Mouse (Mus musculus) small intestine, adult 2 months (tissue): ENCODE data around the gene Vav1. TPM values are rescaled to one million over a fixed set of nuclear protein-coding genes. Genes with fewer than 3 reads are reported as not detected.

Experiments used
- H3K27ac ChIP-seq: fragments of 200-500 bp; 2 replicates; pipeline ENCODE4 v1.5.1; 2012; ENCODE audit warnings: low read depth, low read length, control low read depth, inconsistent platforms; ENCODE audit not compliant: insufficient read depth
- H3K27me3 ChIP-seq: fragments of 200-500 bp; 2 replicates; pipeline ENCODE4 v1.6.1; 2012; ENCODE audit warnings: mild to moderate bottlenecking, moderate library complexity, low read length, inconsistent platforms; ENCODE audit not compliant: control insufficient read depth, insufficient read depth
- H3K36me3 ChIP-seq: fragments of 200-500 bp; 2 replicates; pipeline ENCODE4 v1.6.1; 2012; ENCODE audit warnings: mild to moderate bottlenecking, low read length, control low read depth, inconsistent platforms; ENCODE audit not compliant: control insufficient read depth, insufficient read depth
- H3K4me1 ChIP-seq: fragments of 200-500 bp; 2 replicates; pipeline ENCODE4 v1.6.1; 2012; ENCODE audit warnings: low read length, inconsistent platforms, mixed read lengths; ENCODE audit not compliant: control insufficient read depth, insufficient read depth, insufficient read length
- H3K4me3 ChIP-seq: fragments of 200-500 bp; 2 replicates; pipeline ENCODE4 v1.5.1; 2012; ENCODE audit warnings: low read depth, mild to moderate bottlenecking, control low read depth, inconsistent platforms, low read length, moderate library complexity
- CTCF ChIP-seq: fragments of 200-500 bp; IDR thresholded peaks from 2 replicates; pipeline ENCODE4 v1.5.1; 2012; ENCODE audit warnings: low read depth, mild to moderate bottlenecking, control low read depth, inconsistent platforms, low read length, moderate library complexity, mixed read lengths; ENCODE audit not compliant: insufficient replicate concordance, insufficient read length; ENCODE audit errors: extremely low read depth
- POLR2A ChIP-seq: fragments of 200-500 bp; IDR thresholded peaks from 2 replicates; pipeline ENCODE4 v1.6.1; 2012; ENCODE audit warnings: low read depth, mild to moderate bottlenecking, control low read depth, inconsistent platforms, low read length, moderate library complexity
- WGBS: fragments of 180-500 bp; shearing (Covaris S2); methylation state at CpG from one replicate; pipeline ENCODE4 v1.1.7; 2018; 5-methylcytosine and 5-hydroxymethylcytosine counted together
- polyA plus RNA-seq: library from polyadenylated mRNA; depleted of rRNA; stranded (reverse); fragments of >200 nt; gene quantifications from 2 replicates; pipeline ENCODE4 v1.2.3, GENCODE M21; 2012

The Vav1 gene
- polyA plus RNA-seq, 1 experiment = 6.1 TPM

- peaks cover 40% of the 10 kb centered on the region for H3K36me3 ChIP-seq
- peaks cover 19% of the 10 kb centered on the region for H3K4me1 ChIP-seq
- TF ChIP-seq CTCF (no peak), POLR2A (no peak)
- no peak overlapping the region for H3K27ac ChIP-seq
- no peaks in the 10 kb centered on the region for H3K27me3 ChIP-seq
- WGBS = 89% methylated on average over 17 of the region's 17 CpGs
- no peak overlapping the region for H3K4me3 ChIP-seq
Observed at GRCm38 (mm10) chr17:57262901-57263550, 15.9 kb upstream of the Vav1 start.

DNA sequence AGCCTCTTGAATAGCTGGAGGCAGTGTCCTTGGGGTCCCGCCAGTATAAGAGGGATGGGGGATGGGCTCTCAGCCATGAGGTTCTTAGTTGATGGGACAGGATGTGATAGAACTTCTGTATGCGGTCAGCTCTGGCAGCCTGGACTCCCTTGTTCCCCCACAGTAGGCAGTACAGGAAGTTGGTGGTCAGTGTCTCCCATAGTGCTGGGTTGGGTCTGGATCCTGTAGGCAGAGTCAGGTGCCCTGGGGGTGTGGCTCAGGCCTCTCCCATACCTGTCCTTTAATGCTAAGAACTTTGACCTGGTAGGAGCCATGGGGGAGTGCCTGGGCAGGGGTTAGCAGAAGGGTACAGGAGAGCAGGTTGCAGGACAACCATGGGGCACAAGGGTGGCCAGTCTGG is 14.7 kb upstream of the Vav1 start:
- peaks cover 33% of the 10 kb centered on the region for H3K36me3 ChIP-seq
- no peak for TF ChIP-seq POLR2A
- no peak for TF ChIP-seq CTCF
- no peaks in the 10 kb centered on the region for H3K27me3 ChIP-seq
- WGBS = 64% methylated on average over 2 of the region's 2 CpGs
- no peak overlapping the region; the same call in 1 of the 2 replicates for H3K4me3 ChIP-seq
- H3K4me1 ChIP-seq = peaks cover 19% of the 10 kb centered on the region
- H3K27ac ChIP-seq = peak overlapping the region; percentile 90

DNA sequence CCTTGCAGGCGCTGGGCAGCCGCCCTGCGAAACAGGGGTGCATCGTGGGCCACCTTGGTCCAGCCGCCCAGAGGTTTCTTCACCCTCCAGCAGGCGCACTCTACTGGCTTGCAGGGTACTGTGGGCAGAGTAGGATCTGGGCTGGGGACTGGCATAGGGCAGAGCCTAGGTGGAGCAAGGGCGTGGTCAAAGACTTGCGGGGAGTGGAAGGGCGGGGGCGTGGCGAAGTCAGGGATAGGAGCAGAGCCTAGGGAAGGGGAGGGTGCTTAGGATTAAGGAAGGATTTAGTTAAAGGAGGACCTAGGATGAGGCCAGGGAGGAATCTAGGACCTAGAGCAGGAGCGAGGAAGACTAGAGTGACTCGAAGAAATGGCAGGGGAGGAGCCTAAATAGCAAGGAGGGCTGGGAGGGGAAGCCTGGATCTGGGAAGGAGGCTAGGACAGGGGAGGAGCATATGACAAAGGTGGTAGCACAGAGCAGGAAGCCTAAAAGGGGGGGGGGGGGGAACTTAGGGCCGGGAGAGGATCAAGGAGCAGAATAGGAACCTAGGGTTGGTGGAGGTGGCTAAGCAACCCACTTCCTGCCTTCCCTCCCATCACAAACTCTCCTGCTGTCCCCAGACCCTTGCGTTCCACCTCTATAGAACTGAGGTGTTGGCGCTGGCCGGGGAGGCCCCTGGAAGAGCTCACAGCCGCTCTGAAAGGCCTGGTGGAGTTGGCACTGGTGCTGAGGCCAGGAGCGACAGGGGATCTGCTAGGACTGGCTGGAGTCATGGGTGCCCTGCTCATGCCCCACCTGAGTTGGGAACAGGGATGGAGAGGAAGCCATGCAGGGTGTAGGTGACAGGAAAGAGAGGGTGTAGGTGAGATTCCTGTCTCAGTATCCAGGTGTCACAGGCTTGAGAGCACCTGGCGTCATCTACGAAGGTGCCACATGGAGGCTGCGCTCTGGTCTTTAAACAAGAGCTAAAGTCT is 13.6 kb upstream of the Vav1 start:
- peak; percentile 28; the same call in 1 of the 2 replicates for TF ChIP-seq CTCF
- peak; percentile 66 for TF ChIP-seq POLR2A
- peaks cover 26% of the 10 kb centered on the region for H3K36me3 ChIP-seq
- H3K27me3 ChIP-seq = no peaks in the 10 kb centered on the region
- WGBS = 36% methylated on average over 22 of the region's 22 CpGs
- H3K4me1 ChIP-seq = peaks cover 19% of the 10 kb centered on the region
- H3K4me3 ChIP-seq = peak overlapping the region; percentile 23
- H3K27ac ChIP-seq = peak overlapping the region; percentile 90

GRCm38 (mm10) chr17:57267556-57268126 is 11.3 kb upstream of the Vav1 start:
- Histone ChIP-seq H3K36me3 (peaks cover 6% of the 10 kb centered on the region), H3K4me3 (no peak overlapping the region), H3K4me1 (peaks cover 19% of the 10 kb centered on the region), H3K27me3 (no peaks in the 10 kb centered on the region), H3K27ac (no peak overlapping the region)
- 81% methylated on average over 6 of the region's 6 CpGs for WGBS
- TF ChIP-seq POLR2A (no peak), CTCF (no peak)

- no peaks in the 10 kb centered on the region for H3K36me3 ChIP-seq
- no peak for TF ChIP-seq POLR2A
- no peak for TF ChIP-seq CTCF
- 63% methylated on average over 9 of the region's 9 CpGs for WGBS
- 0 out of 2 replicates have a peak, but pooled peaks cover 5% of the 10 kb centered on the region for H3K4me1 ChIP-seq
- no peak overlapping the region for H3K27ac ChIP-seq
- H3K4me3 ChIP-seq = no peak overlapping the region
- H3K27me3 ChIP-seq = no peaks in the 10 kb centered on the region
Observed at GRCm38 (mm10) chr17:57271301-57271700, 7.6 kb upstream of the Vav1 start.

DNA sequence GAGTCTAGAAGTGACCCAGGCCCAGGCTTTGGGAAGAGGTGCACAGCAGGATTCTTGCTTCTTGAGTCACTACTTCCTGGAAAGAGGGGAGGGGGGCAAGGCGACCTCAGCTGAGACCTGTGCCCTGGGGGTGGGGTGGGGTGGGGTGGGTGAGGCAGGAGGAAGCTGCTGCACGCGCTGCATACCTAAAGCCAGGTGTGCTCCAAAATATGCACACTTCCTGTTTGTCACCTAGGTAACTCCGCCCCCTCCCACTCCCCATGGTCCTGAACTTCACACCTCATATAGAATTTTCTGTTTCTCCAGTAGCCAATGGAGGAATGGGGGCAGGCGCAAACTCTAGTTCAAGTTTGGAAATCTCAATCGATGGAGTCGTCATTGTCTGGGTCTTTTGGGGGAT is 5.1 kb upstream of the Vav1 start:
- H3K4me1 ChIP-seq = 0 out of 2 replicates have a peak, but pooled peaks cover 5% of the 10 kb centered on the region
- no peaks in the 10 kb centered on the region for H3K27me3 ChIP-seq
- WGBS = 26% methylated on average over 7 of the region's 7 CpGs
- H3K36me3 ChIP-seq = no peaks in the 10 kb centered on the region
- no peak overlapping the region for H3K27ac ChIP-seq
- no peak overlapping the region for H3K4me3 ChIP-seq
- TF ChIP-seq POLR2A = no peak
- TF ChIP-seq CTCF = no peak
